Mouse (Mus musculus) embryonic fibroblast, embryonic 13.5 days (primary cell): Measurements from ENCODE around the gene Cfap97d1. TPM values are rescaled to one million over a fixed set of nuclear protein-coding genes. Genes with fewer than 3 reads are reported as not detected.
A peak's percentile ranks its signal among the peaks of the same experiment; 100 is the strongest.

Experiments
- H3K27ac ChIP-seq: 2 replicates; pipeline ENCODE4 v1.5.1; 2012; ENCODE audit warnings: low read length, control low read depth, inconsistent platforms; ENCODE audit not compliant: insufficient read depth
- H3K4me1 ChIP-seq: 2 replicates; pipeline ENCODE4 v1.6.1; 2011; ENCODE audit warnings: low read length; ENCODE audit not compliant: control insufficient read depth, insufficient read depth
- H3K4me3 ChIP-seq: 2 replicates; pipeline ENCODE4 v1.5.1; 2011; ENCODE audit warnings: mild to moderate bottlenecking, control low read depth, low read length; ENCODE audit not compliant: insufficient read depth
- CTCF ChIP-seq: IDR thresholded peaks from 2 replicates; pipeline ENCODE4 v1.5.1; 2011; ENCODE audit warnings: mild to moderate bottlenecking, control low read depth, low read length, moderate library complexity, borderline replicate concordance; ENCODE audit not compliant: insufficient read depth
- POLR2A ChIP-seq: IDR thresholded peaks from 2 replicates; pipeline ENCODE4 v1.6.1; 2011; ENCODE audit warnings: low read depth, mild to moderate bottlenecking, control low read depth, low read length, moderate library complexity
- polyA plus RNA-seq: library from polyadenylated mRNA; stranded (reverse); fragments of >200 nt; gene quantifications from 2 replicates; pipeline ENCODE4 v1.2.4, GENCODE M21; 2011; ENCODE audit warnings: low read depth; ENCODE audit not compliant: missing spikeins, insufficient read length

Gene Cfap97d1
- polyA plus RNA-seq, 1 experiment, result not detected

GRCm38 (mm10) chr11:102040646-102041045, 56.6 kb downstream of the Cfap97d1 start:
- H3K27ac ChIP-seq, result no peak overlapping the region
- no peak overlapping the region for H3K4me3 ChIP-seq
- TF ChIP-seq POLR2A (no peak), CTCF (0 out of 2 replicates have a peak, but pooled peaks have one; percentile 2)
- H3K4me1 ChIP-seq, result no peaks in the 10 kb centered on the region

DNA sequence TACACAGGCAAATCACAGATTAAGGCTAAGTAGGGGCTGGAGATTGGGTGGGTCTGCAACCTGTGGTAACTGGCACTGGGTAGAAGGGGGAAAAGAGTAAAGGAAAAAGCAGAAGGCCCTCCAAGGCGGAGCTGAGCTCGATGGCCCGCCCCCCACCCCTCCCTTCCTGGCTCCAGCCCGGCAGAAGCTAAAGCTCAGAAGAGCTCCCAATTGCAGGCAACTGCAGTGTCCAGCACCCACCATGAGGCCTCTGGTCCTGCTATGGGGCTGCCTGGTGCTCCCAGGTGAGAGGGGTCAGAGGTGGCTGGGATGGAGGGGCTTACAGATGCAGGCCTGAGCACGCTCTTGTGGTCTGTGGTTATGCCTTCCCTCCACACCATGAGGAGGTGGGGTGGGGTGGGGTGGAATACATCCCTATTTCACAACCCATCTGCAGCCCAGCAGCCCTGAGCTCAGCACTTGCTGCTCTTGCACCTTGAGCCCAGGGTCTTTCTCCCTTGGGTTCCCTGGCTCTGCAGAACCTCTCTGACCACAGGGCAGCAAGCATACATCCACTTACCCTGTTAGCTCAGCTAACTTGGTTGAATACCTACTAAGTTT, 57.4 kb downstream of the Cfap97d1 start, which contains the start of gene Cd300lg:
Cd300lg (plus strand) TSS at position 160 of the 600 bp plus-strand sequence.
- no peak within 1 kb of the TSS for H3K4me3 ChIP-seq
- TF ChIP-seq CTCF, result no peak
- TF ChIP-seq POLR2A, result no peak
- no peak within 1 kb of the TSS for H3K27ac ChIP-seq
- H3K4me1 ChIP-seq, result no peaks in the 10 kb centered on the region

Other genes starting within 250 kb of the Cfap97d1 start
- 17.3 and 43.6 TPM in 2 replicates for gene Etv4, start 198.9 kb upstream of the Cfap97d1 start, polyA plus RNA-seq
- gene Meox1, start 89.9 kb upstream of the Cfap97d1 start, polyA plus RNA-seq, result 6.9 and 16.1 TPM in 2 replicates
- not detected in 2 replicates for gene Sost, start 17.3 kb upstream of the Cfap97d1 start, polyA plus RNA-seq
- 34.8 and 49.4 TPM in 2 replicates for gene Dusp3, start 2.7 kb downstream of the Cfap97d1 start, polyA plus RNA-seq
- gene Mpp3, start 44.2 kb downstream of the Cfap97d1 start, polyA plus RNA-seq, result 0.40 and 0.42 TPM in 2 replicates
- gene Cd300lg, start 57.2 kb downstream of the Cfap97d1 start, polyA plus RNA-seq, result not detected in 2 replicates
- gene Mpp2, start 104.2 kb downstream of the Cfap97d1 start, polyA plus RNA-seq, result 6.8 and 6.9 TPM in 2 replicates
- not detected in 2 replicates for gene Ppy, start 117.0 kb downstream of the Cfap97d1 start, polyA plus RNA-seq
- not detected in 2 replicates for gene Pyy, start 123.6 kb downstream of the Cfap97d1 start, polyA plus RNA-seq
- not detected in 2 replicates for gene Nags, start 161.2 kb downstream of the Cfap97d1 start, polyA plus RNA-seq
- 11.2 and 14.9 TPM in 2 replicates for gene Tmem101, start 172.1 kb downstream of the Cfap97d1 start, polyA plus RNA-seq
- 113 and 124 TPM in 2 replicates for gene Lsm12, start 201.0 kb downstream of the Cfap97d1 start, polyA plus RNA-seq
- gene G6pc3, start 205.3 kb downstream of the Cfap97d1 start, polyA plus RNA-seq, result 37.9 and 40.0 TPM in 2 replicates
- 47.8 and 54.9 TPM in 2 replicates for gene Hdac5, start 245.9 kb downstream of the Cfap97d1 start, polyA plus RNA-seq